Mouse (Mus musculus): Measurements from ENCODE around the gene Tspyl3.

DNA sequence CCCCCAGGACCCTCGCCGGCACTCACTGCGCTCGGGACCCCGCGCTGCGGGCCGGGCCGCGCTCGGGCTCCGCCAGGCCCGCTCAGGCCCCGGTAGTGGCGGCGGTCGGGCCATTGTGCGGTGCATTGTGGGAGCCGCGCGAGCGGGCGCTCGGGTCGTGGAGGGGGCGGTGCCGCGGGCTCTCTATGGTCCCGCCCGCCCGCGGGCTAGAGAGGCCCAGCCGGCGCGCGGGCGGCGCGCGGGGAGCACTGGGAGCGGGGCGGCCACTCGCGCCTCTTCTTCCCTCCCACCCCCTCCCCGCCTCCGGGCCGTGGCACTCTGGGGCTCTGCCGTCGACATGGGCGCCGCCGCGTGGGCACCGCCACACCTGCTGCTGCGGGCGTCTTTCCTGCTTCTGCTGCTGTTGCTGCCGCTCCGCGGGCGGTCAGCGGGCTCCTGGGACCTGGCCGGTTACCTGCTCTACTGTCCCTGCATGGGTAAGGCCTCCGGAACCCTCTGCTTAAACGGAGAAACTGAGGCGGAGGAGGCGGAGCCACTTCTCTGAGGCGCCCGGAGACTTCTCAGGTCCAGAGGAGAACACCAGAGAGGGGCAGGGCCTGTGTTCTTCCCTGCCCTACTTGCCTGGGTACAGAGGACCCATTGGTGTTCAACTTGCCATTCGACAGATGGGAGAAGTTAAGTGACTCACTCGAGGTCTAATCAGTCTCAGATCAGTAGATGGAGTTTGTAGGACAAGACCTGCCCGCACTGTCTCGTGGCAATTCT lies 16.2 kb upstream of the Tspyl3 start, which contains the start of the genes Plagl2 and Pofut1:
- TF ChIP-seq POLR2A (IDR thresholded peaks at IDR 0.05; ENCODE audit: control insufficient read depth in 1 of 2, insufficient read depth in 1 of 2, low read depth in 1 of 2, low read length in 2 of 2, poor library complexity in 1 of 2) (peak; percentile 60 to 70; a peak in 2 of 4 replicates), KAT2A (conservative IDR thresholded peaks at IDR 0.05; ENCODE audit: low read depth, low read length) (no peak; the same call in 1 of the 2 replicates), USF1 (IDR thresholded peaks at IDR 0.05; ENCODE audit: low read depth, low read length) (no peak), CTCF (IDR thresholded peaks at IDR 0.05 in 2 of 3, conservative IDR thresholded peaks at IDR 0.05 in 1 of 3; ENCODE audit: control insufficient read depth in 1 of 3, insufficient read depth in 1 of 3, low read depth in 2 of 3, low read length in 3 of 3, poor library complexity in 1 of 3, severe bottlenecking in 1 of 3) (peak in 2 of 3 experiments; percentile 26 to 42; a peak in 2 of 6 replicates), USF2 (IDR thresholded peaks at IDR 0.05; ENCODE audit: borderline replicate concordance in 1 of 2, insufficient read depth in 1 of 2, low read depth in 1 of 2, low read length in 2 of 2) (no peak), E2F4 (IDR thresholded peaks at IDR 0.05; ENCODE audit: borderline replicate concordance, low read depth, low read length) (no peak), CHD1 (IDR thresholded peaks at IDR 0.05; ENCODE audit: low read depth, low read length) (no peak), EP300 (IDR thresholded peaks at IDR 0.05; ENCODE audit: low read depth in 1 of 2, low read length in 2 of 2) (0 out of 4 replicates have a peak, but pooled peaks of 1 of the 2 experiments have one; percentile 16)
